Mouse (Mus musculus) thymus, adult 2 months (tissue): ENCODE data around the gene Nkain2.

ENCODE experiments used
- CTCF ChIP-seq: fragments of 200-500 bp; IDR thresholded peaks from 2 replicates; pipeline ENCODE4 v1.5.1; 2012; ENCODE audit warnings: mild to moderate bottlenecking, control low read depth, low read length, moderate library complexity, borderline replicate concordance; ENCODE audit not compliant: control insufficient read depth, poor library complexity, insufficient read depth; ENCODE audit errors: extremely low read depth
- POLR2A ChIP-seq: fragments of 200-500 bp; IDR thresholded peaks from 2 replicates; pipeline ENCODE4 v1.6.1; 2012; ENCODE audit warnings: mild to moderate bottlenecking, low read length, control low read depth, moderate library complexity; ENCODE audit not compliant: control insufficient read depth, poor library complexity, insufficient read depth; ENCODE audit errors: extremely low read depth

GRCm38 (mm10) chr10:31927657-31928056 is 962.6 kb downstream of the Nkain2 start:
- TF ChIP-seq POLR2A (no peak), CTCF (no peak)
